Comparison of ENCODE assay signal across 14 mouse cellular contexts in genomic region chr3:127005898-127006673, GRCm38 (mm10).
DNase-seq lines count a peak whose midpoint lies in the region; ATAC-seq and TF ChIP-seq lines count a peak whose summit lies in the region.
"Had no signal": no experiment of that assay in that cellular context is flagged by ENCODE, and none has a peak within 500 bp of the region (broad histone marks: within the 10 kb centered on the region; RNA-seq: fewer than 3 reads in every experiment).

No protein-coding gene starts in this region.

- H3K36me3 ChIP-seq in kidney, postnatal 0 days (ENCODE audit: insufficient read depth, low read length): no peaks in the 10 kb centered on the region
- peaks cover 51% of the 10 kb centered on the region for H3K36me3 ChIP-seq in hindbrain, embryonic 12.5 days
- no peaks in the 10 kb centered on the region for H3K36me3 ChIP-seq in intestine, embryonic 16.5 days (ENCODE audit: control insufficient read depth, insufficient read depth, low read length)
- peaks cover 78% of the 10 kb centered on the region for H3K36me3 ChIP-seq in neural tube, embryonic 13.5 days

- H3K27me3 ChIP-seq in kidney, postnatal 0 days (ENCODE audit: insufficient read depth, low read length): no peaks in the 10 kb centered on the region
- no peaks in the 10 kb centered on the region for H3K27me3 ChIP-seq in hindbrain, embryonic 12.5 days
- H3K27me3 ChIP-seq in intestine, embryonic 16.5 days (replicated peaks; ENCODE audit: control insufficient read depth, insufficient read depth, low read length): no peaks in the 10 kb centered on the region
- no peaks in the 10 kb centered on the region for H3K27me3 ChIP-seq in neural tube, embryonic 13.5 days
- H3K27me3 ChIP-seq: CH12.LX had no signal

- WGBS in kidney, postnatal 0 days: 82% methylated on average over 9 of the region's 9 CpGs
- 91% methylated on average over 9 of the region's 9 CpGs for WGBS in hindbrain, embryonic 12.5 days
- 85% methylated on average over 9 of the region's 9 CpGs for WGBS in intestine, embryonic 16.5 days
- 91% methylated on average over 9 of the region's 9 CpGs for WGBS in neural tube, embryonic 13.5 days

- no peak for TF ChIP-seq CTCF in kidney, postnatal 0 days (IDR thresholded peaks at IDR 0.05; ENCODE audit: low read depth)

- no peak for DNase-seq in kidney, postnatal 0 days (ENCODE audit: low spot score)
- DNase-seq in kidney, adult 9 months: no peak
- DNase-seq in right cerebral cortex, adult 2 months (ENCODE audit: low spot score in 2 of 2): no peak
- no peak for DNase-seq in gastrocnemius, postnatal 25 days
- no peak for DNase-seq in cerebellum, adult 8-10 months
- DNase-seq: adrenal gland, postnatal 25 days; cerebellum, adult 2 months; lung, postnatal 10 days had no signal

- H3K4me3 ChIP-seq in kidney, postnatal 0 days (replicated peaks; ENCODE audit: low read depth, low read length): no peak overlapping the region
- no peak overlapping the region for H3K4me3 ChIP-seq in hindbrain, embryonic 12.5 days
- no peak overlapping the region for H3K4me3 ChIP-seq in intestine, embryonic 16.5 days (ENCODE audit: low read length)
- H3K4me3 ChIP-seq in neural tube, embryonic 13.5 days: no peak overlapping the region
- H3K4me3 ChIP-seq: left cerebral cortex, adult 2 months; myocyte had no signal

- no peaks in the 10 kb centered on the region for H3K4me1 ChIP-seq in kidney, postnatal 0 days (replicated peaks; ENCODE audit: insufficient read depth, low read length)
- H3K4me1 ChIP-seq in hindbrain, embryonic 12.5 days: no peaks in the 10 kb centered on the region
- H3K4me1 ChIP-seq in intestine, embryonic 16.5 days (ENCODE audit: control insufficient read depth, insufficient read depth, low read length): no peaks in the 10 kb centered on the region
- H3K4me1 ChIP-seq in neural tube, embryonic 13.5 days (replicated peaks): no peaks in the 10 kb centered on the region

- 0 out of 2 replicates have a peak, but pooled peaks have one; percentile 21 for ATAC-seq in kidney, postnatal 0 days (replicated peaks; ENCODE audit: low FRiP score, low read depth)
- ATAC-seq in hindbrain, embryonic 12.5 days (ENCODE audit: low FRiP score): peak; percentile 59; the same call in 1 of the 2 replicates
- peak; percentile 35; the same call in 1 of the 2 replicates for ATAC-seq in intestine, embryonic 16.5 days
- 0 out of 2 replicates have a peak, but pooled peaks have one; percentile 30 for ATAC-seq in neural tube, embryonic 13.5 days (ENCODE audit: low read depth)

- no peak overlapping the region for H3K9ac ChIP-seq in kidney, postnatal 0 days (ENCODE audit: low read depth, low read length)
- no peak overlapping the region for H3K9ac ChIP-seq in hindbrain, embryonic 12.5 days
- H3K9ac ChIP-seq in intestine, embryonic 16.5 days (ENCODE audit: low read depth, low read length): no peak overlapping the region
- H3K9ac ChIP-seq in neural tube, embryonic 13.5 days: no peak overlapping the region

- no peak overlapping the region for H3K27ac ChIP-seq in kidney, postnatal 0 days
- no peak overlapping the region for H3K27ac ChIP-seq in hindbrain, embryonic 12.5 days
- H3K27ac ChIP-seq in intestine, embryonic 16.5 days (ENCODE audit: low read length): no peak overlapping the region
- no peak overlapping the region for H3K27ac ChIP-seq in neural tube, embryonic 13.5 days (replicated peaks)

- H3K4me2 ChIP-seq in kidney, postnatal 0 days (ENCODE audit: low read length): no peak overlapping the region
- no peak overlapping the region for H3K4me2 ChIP-seq in hindbrain, embryonic 12.5 days (replicated peaks)
- no peak overlapping the region for H3K4me2 ChIP-seq in intestine, embryonic 16.5 days (ENCODE audit: low read depth, low read length)
- H3K4me2 ChIP-seq in neural tube, embryonic 13.5 days: no peak overlapping the region

- H3K9me3 ChIP-seq in kidney, postnatal 0 days (replicated peaks; ENCODE audit: low read length): no peaks in the 10 kb centered on the region
- no peaks in the 10 kb centered on the region for H3K9me3 ChIP-seq in hindbrain, embryonic 12.5 days (replicated peaks)
- H3K9me3 ChIP-seq in intestine, embryonic 16.5 days (ENCODE audit: control insufficient read depth, low read length): no peaks in the 10 kb centered on the region
- H3K9me3 ChIP-seq in neural tube, embryonic 13.5 days: no peaks in the 10 kb centered on the region
